Mouse (Mus musculus): ENCODE results near the gene Tubb4a. TPM values are rescaled to one million over a fixed set of nuclear protein-coding genes. Genes with fewer than 3 reads are reported as not detected.
"Not testable (repeated sequence)": the region's sequence is repeated elsewhere in the genome, so short reads cannot be mapped to it uniquely, and the experiment has no call there.

The Tubb4a gene
- total RNA-seq (2021) (1 to 10 TPM; 5.7 to 7.7 TPM), polyA plus RNA-seq (2012; rRNA removed) (3.1 and 3.8 TPM in 2 replicates)
- long read RNA-seq, partial matches to known transcripts = 0 of 4 reads
- long read RNA-seq, other reads (novel, unspliced or antisense) = 1 of 4 reads

- peak; percentile 30 for DNase-seq
Observed at GRCm38 (mm10) chr17:57087049-57087832, at the start of gene Tubb4a. Gene Tubb4a, minus strand, starts transcription at chr17:57087782.

GRCm38 (mm10) chr17:57135635-57136034, 48.1 kb upstream of the Tubb4a start:
- DNase-seq = no peak

GRCm38 (mm10) chr17:57134693-57135092, 47.1 kb upstream of the Tubb4a start:
- DNase-seq = no peak

GRCm38 (mm10) chr17:57134021-57134420, 46.4 kb upstream of the Tubb4a start:
- DNase-seq = not testable (repeated sequence)

- no peak for DNase-seq
Observed at GRCm38 (mm10) chr17:57131793-57132192, 44.2 kb upstream of the Tubb4a start.

GRCm38 (mm10) chr17:57125853-57126622, 38.5 kb upstream of the Tubb4a start:
- no peak for DNase-seq

GRCm38 (mm10) chr17:57124792-57125191, 37.2 kb upstream of the Tubb4a start:
- no peak for DNase-seq

- DNase-seq = no peak
Observed at GRCm38 (mm10) chr17:57123192-57124118, 35.9 kb upstream of the Tubb4a start.

- DNase-seq = no peak
Observed at GRCm38 (mm10) chr17:57121856-57122255, 34.3 kb upstream of the Tubb4a start.

GRCm38 (mm10) chr17:57118524-57119349, 31.2 kb upstream of the Tubb4a start:
- peak; percentile 42 for DNase-seq

- no peak for DNase-seq
Observed at GRCm38 (mm10) chr17:57116801-57117200, 29.2 kb upstream of the Tubb4a start.

GRCm38 (mm10) chr17:57112768-57113474, 25.3 kb upstream of the Tubb4a start:
- peak; percentile 38 for DNase-seq

GRCm38 (mm10) chr17:57110005-57110404, 22.4 kb upstream of the Tubb4a start:
- no peak for DNase-seq

GRCm38 (mm10) chr17:57108666-57109171, 21.1 kb upstream of the Tubb4a start:
- DNase-seq = peak; percentile 22

GRCm38 (mm10) chr17:57108040-57108665, 20.6 kb upstream of the Tubb4a start:
- DNase-seq = no peak

- no peak for DNase-seq
Observed at GRCm38 (mm10) chr17:57107064-57107463, 19.5 kb upstream of the Tubb4a start.

GRCm38 (mm10) chr17:57106035-57106368, 18.4 kb upstream of the Tubb4a start:
- no peak for DNase-seq

- peak; percentile 40 for DNase-seq
Observed at GRCm38 (mm10) chr17:57105181-57106034, 17.8 kb upstream of the Tubb4a start, which contains the start of gene Tnfsf9. Gene Tnfsf9, plus strand, starts transcription at chr17:57105325.

GRCm38 (mm10) chr17:57104496-57104895, 16.9 kb upstream of the Tubb4a start:
- no peak for DNase-seq
